Mouse (Mus musculus): ENCODE measurements around the gene Kti12. TPM values are rescaled to one million over a fixed set of nuclear protein-coding genes. Genes with fewer than 3 reads are reported as not detected.

The Kti12 gene
- polyA plus RNA-seq, 1 experiment from 2014 or later = 31.3 TPM

DNA sequence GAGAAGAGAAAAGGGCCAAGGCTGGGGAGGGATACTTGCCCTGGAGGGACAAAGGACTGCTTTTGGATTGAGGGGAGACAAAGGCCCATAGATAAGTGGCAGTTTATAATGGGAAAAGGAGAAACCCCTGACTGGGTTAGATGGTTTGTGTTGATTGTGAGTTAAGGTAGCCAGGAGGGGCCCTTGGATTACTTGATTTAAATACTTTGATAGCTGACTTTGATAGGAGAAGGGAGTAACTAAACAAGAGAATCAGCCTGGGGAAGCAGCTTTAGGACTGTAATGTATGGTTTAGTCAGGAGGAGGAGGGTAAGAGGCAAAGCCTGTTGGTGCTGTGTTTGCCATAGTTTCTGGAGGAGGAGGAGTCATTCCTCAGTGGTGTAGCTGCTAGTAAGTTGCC lies 4.2 kb upstream of the Kti12 start:
- H3K27ac ChIP-seq (ENCODE audit: low read depth, low read length) = no peak overlapping the region
- H3K4me2 ChIP-seq = no peak overlapping the region
- no peaks in the 10 kb centered on the region for H3K36me3 ChIP-seq (ENCODE audit: control insufficient read depth, insufficient read depth, low read length)
- no peak for ATAC-seq (replicated peaks; ENCODE audit: insufficient number of reproducible peaks, low FRiP score, low TSS enrichment)
- H3K27me3 ChIP-seq (ENCODE audit: control insufficient read depth, insufficient read depth, low read length) = no peaks in the 10 kb centered on the region
- peaks cover 3% of the 10 kb centered on the region for H3K4me1 ChIP-seq (ENCODE audit: control insufficient read depth, insufficient read depth, low read length)
- no peaks in the 10 kb centered on the region for H3K9me3 ChIP-seq (replicated peaks; ENCODE audit: control insufficient read depth, low read length)
- H3K9ac ChIP-seq (ENCODE audit: low read depth, low read length) = no peak overlapping the region
- H3K4me3 ChIP-seq (ENCODE audit: low read depth, low read length) = no peak overlapping the region

GRCm38 (mm10) chr4:108845824-108846569 lies 1.6 kb upstream of the Kti12 start:
- WGBS (ENCODE audit: insufficient replicate concordance) = 78% methylated on average over 5 of the region's 5 CpGs
- Histone ChIP-seq H3K27ac (ENCODE audit: low read depth, low read length) (no peak overlapping the region), H3K27me3 (ENCODE audit: control insufficient read depth, insufficient read depth, low read length) (no peaks in the 10 kb centered on the region), H3K4me2 (no peak overlapping the region), H3K4me3 (ENCODE audit: low read depth, low read length) (no peak overlapping the region), H3K9me3 (replicated peaks; ENCODE audit: control insufficient read depth, low read length) (no peaks in the 10 kb centered on the region), H3K9ac (ENCODE audit: low read depth, low read length) (no peak overlapping the region), H3K36me3 (ENCODE audit: control insufficient read depth, insufficient read depth, low read length) (0 out of 2 replicates have a peak, but pooled peaks cover 5% of the 10 kb centered on the region), H3K4me1 (ENCODE audit: control insufficient read depth, insufficient read depth, low read length) (peaks cover 8% of the 10 kb centered on the region; the same call in 1 of the 2 replicates)
- no peak for ATAC-seq (replicated peaks; ENCODE audit: insufficient number of reproducible peaks, low FRiP score, low TSS enrichment)

GRCm38 (mm10) chr4:108848505-108848848 lies 892 bp downstream of the Kti12 start, which contains the start of gene A730015C16Rik:
TSS of gene A730015C16Rik (minus strand) at chr4:108848619.
- no peaks in the 10 kb centered on the region for H3K9me3 ChIP-seq (replicated peaks; ENCODE audit: control insufficient read depth, low read length)
- 7% methylated on average over 20 of the region's 20 CpGs for WGBS (ENCODE audit: insufficient replicate concordance)
- peak within 1 kb of the TSS; percentile 94 for H3K4me3 ChIP-seq (ENCODE audit: low read depth, low read length)
- 0 out of 2 replicates have a peak, but pooled peaks cover 5% of the 10 kb centered on the region for H3K36me3 ChIP-seq (ENCODE audit: control insufficient read depth, insufficient read depth, low read length)
- no peak for ATAC-seq (replicated peaks; ENCODE audit: insufficient number of reproducible peaks, low FRiP score, low TSS enrichment)
- H3K9ac ChIP-seq (ENCODE audit: low read depth, low read length) = peak within 1 kb of the TSS; percentile 91
- H3K4me2 ChIP-seq = peak within 1 kb of the TSS; percentile 98
- peak within 1 kb of the TSS; percentile 93 for H3K27ac ChIP-seq (ENCODE audit: low read depth, low read length)
- peaks cover 8% of the 10 kb centered on the region; the same call in 1 of the 2 replicates for H3K4me1 ChIP-seq (ENCODE audit: control insufficient read depth, insufficient read depth, low read length)
- H3K27me3 ChIP-seq (ENCODE audit: control insufficient read depth, insufficient read depth, low read length) = no peaks in the 10 kb centered on the region

- H3K27ac ChIP-seq (ENCODE audit: low read depth, low read length) = no peak overlapping the region
- ATAC-seq (replicated peaks; ENCODE audit: insufficient number of reproducible peaks, low FRiP score, low TSS enrichment) = no peak
Observed at GRCm38 (mm10) chr4:108866806-108867205, 19.2 kb downstream of the Kti12 start.

DNA sequence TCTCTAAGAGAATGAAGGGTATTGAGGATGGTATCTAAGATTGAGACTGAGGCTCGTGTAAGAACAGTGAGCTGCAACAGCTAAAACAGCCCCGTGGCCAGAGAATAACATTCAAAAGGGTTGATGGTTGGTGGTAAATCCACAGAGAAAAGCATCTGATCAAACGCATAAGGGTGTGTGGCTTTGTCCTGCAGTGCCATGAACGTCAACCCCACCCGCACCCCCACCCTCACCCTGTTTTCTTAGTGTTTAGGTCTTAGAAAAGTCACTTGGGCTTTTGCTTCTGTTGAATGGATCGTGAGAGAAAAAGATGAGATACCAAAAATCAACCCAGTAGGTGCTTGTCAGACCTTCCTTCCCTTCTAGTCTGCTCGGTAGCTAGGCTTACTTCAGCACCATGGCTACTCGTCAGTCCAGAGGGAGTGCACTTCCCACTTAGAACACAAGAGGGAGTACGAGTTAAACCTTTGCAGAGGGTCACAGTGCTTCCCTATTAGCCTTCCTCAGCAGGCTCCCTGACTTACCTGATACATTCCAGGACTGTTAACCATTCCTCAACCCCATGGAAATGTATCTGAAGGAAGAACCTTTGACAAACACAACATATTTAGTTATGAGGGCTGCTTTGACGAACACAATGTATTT lies 22.3 kb downstream of the Kti12 start:
- ATAC-seq (replicated peaks; ENCODE audit: insufficient number of reproducible peaks, low FRiP score, low TSS enrichment) = no peak
- no peak overlapping the region for H3K4me2 ChIP-seq
- no peak overlapping the region for H3K9ac ChIP-seq (ENCODE audit: low read depth, low read length)
- H3K27ac ChIP-seq (ENCODE audit: low read depth, low read length) = no peak overlapping the region
- H3K36me3 ChIP-seq (ENCODE audit: control insufficient read depth, insufficient read depth, low read length) = no peaks in the 10 kb centered on the region
- H3K9me3 ChIP-seq (replicated peaks; ENCODE audit: control insufficient read depth, low read length) = no peaks in the 10 kb centered on the region
- no peaks in the 10 kb centered on the region for H3K27me3 ChIP-seq (ENCODE audit: control insufficient read depth, insufficient read depth, low read length)
- 31% methylated on average over 10 of the region's 10 CpGs for WGBS (ENCODE audit: insufficient replicate concordance)
- no peaks in the 10 kb centered on the region for H3K4me1 ChIP-seq (ENCODE audit: control insufficient read depth, insufficient read depth, low read length)
- H3K4me3 ChIP-seq (ENCODE audit: low read depth, low read length) = no peak overlapping the region

More at GRCm38 (mm10) chr4:108866806-108867205, 19.2 kb downstream of the Kti12 start:
- 67% methylated on average over 7 of the region's 7 CpGs for WGBS (ENCODE audit: insufficient replicate concordance)
- Histone ChIP-seq H3K4me2 (no peak overlapping the region), H3K9ac (ENCODE audit: low read depth, low read length) (no peak overlapping the region), H3K36me3 (ENCODE audit: control insufficient read depth, insufficient read depth, low read length) (peaks cover 6% of the 10 kb centered on the region), H3K4me1 (ENCODE audit: control insufficient read depth, insufficient read depth, low read length) (no peaks in the 10 kb centered on the region), H3K4me3 (ENCODE audit: low read depth, low read length) (no peak overlapping the region), H3K27me3 (ENCODE audit: control insufficient read depth, insufficient read depth, low read length) (no peaks in the 10 kb centered on the region), H3K9me3 (replicated peaks; ENCODE audit: control insufficient read depth, low read length) (no peaks in the 10 kb centered on the region)

DNA sequence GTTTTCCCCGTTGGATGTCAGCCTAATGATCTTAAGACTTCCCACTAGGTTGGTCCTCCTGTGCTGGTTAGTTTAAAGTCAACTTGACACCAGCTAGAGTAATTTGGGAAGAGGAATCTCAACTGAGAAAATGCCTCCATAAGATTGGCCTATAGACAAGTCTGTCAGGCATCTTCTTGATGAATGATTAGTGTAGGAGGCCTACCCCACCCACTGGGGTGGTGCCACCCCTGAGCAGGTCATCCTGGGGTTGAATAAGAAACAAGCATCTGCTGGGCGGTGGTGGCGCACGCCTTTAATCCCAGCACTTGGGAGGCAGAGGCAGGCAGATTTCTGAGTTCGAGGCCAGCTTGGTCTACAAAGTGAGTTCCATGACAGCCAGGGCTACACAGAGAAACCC lies 26.2 kb downstream of the Kti12 start:
- 83% methylated on average over 5 of the region's 5 CpGs for WGBS (ENCODE audit: insufficient replicate concordance)

GRCm38 (mm10) chr4:108877901-108878300 lies 30.3 kb downstream of the Kti12 start:
- no peaks in the 10 kb centered on the region; the same call in 1 of the 2 replicates for H3K4me1 ChIP-seq (ENCODE audit: control insufficient read depth, insufficient read depth, low read length)
- no peaks in the 10 kb centered on the region for H3K9me3 ChIP-seq (replicated peaks; ENCODE audit: control insufficient read depth, low read length)
- no peak overlapping the region for H3K4me3 ChIP-seq (ENCODE audit: low read depth, low read length)
- H3K27me3 ChIP-seq (ENCODE audit: control insufficient read depth, insufficient read depth, low read length) = peaks cover 11% of the 10 kb centered on the region
- no peaks in the 10 kb centered on the region for H3K36me3 ChIP-seq (ENCODE audit: control insufficient read depth, insufficient read depth, low read length)
- no peak overlapping the region for H3K27ac ChIP-seq (ENCODE audit: low read depth, low read length)
- WGBS (ENCODE audit: insufficient replicate concordance) = 62% methylated on average over 6 of the region's 6 CpGs
- H3K4me2 ChIP-seq = no peak overlapping the region
- H3K9ac ChIP-seq (ENCODE audit: low read depth, low read length) = no peak overlapping the region
- no peak for ATAC-seq (replicated peaks; ENCODE audit: insufficient number of reproducible peaks, low FRiP score, low TSS enrichment)

More for the DNA sequence above, 26.2 kb downstream of the Kti12 start:
- Histone ChIP-seq H3K4me3 (ENCODE audit: low read depth, low read length) (no peak overlapping the region), H3K4me1 (ENCODE audit: control insufficient read depth, insufficient read depth, low read length) (no peaks in the 10 kb centered on the region), H3K27ac (ENCODE audit: low read depth, low read length) (no peak overlapping the region), H3K9me3 (replicated peaks; ENCODE audit: control insufficient read depth, low read length) (no peaks in the 10 kb centered on the region), H3K27me3 (ENCODE audit: control insufficient read depth, insufficient read depth, low read length) (peaks cover 11% of the 10 kb centered on the region), H3K4me2 (no peak overlapping the region), H3K9ac (ENCODE audit: low read depth, low read length) (no peak overlapping the region), H3K36me3 (ENCODE audit: control insufficient read depth, insufficient read depth, low read length) (no peaks in the 10 kb centered on the region)
- ATAC-seq (replicated peaks; ENCODE audit: insufficient number of reproducible peaks, low FRiP score, low TSS enrichment) = no peak

DNA sequence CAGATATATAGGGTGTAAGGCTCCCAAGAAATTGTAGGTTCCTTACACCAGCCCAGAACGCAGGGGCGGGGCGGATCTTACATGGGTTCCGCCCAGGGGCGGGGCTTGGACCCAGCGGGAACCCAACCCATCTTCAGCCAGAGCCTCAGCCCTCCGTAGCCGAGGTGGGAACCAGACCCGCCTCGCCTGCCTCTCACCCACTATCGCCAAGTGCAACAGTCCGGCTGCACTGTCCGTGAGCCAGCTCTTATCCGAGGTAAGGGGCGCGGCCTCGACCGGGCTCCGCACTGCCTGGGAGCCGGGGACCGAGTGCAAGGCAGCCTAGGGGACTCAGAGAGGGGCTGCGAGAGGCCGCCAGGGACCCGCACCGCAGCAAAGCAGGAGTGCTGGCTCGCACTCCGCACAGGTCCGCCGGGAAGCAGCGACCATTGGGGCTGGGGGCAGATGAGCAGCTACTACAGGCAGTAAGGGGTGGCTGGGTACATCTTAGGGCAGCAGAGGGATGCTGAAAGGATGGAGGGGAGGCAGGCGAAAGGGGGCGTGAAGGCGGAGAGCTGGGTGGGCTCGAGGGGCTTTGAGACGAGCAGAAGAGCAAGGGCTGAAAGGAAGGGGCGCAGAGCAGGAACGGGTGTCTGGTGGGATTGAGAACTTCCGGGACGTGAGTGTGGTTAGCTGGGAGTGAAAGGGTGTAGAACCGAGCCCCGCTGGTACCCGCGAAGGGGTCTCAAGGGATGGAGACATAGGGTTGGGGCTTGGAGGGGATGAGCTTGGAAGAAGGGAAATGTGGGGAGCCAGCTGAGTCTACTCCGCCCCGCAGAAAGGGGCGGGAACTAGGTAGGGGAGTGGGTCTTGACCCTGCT lies 31.6 kb downstream of the Kti12 start, which contains the start of gene Rab3b:
Rab3b (plus strand) TSS at position 101 of the 860 bp plus-strand sequence.
- H3K27me3 ChIP-seq (ENCODE audit: control insufficient read depth, insufficient read depth, low read length) = peaks cover 11% of the 10 kb centered on the region
- H3K9ac ChIP-seq (ENCODE audit: low read depth, low read length) = peak within 1 kb of the TSS; percentile 56
- H3K36me3 ChIP-seq (ENCODE audit: control insufficient read depth, insufficient read depth, low read length) = no peaks in the 10 kb centered on the region
- no peaks in the 10 kb centered on the region for H3K9me3 ChIP-seq (replicated peaks; ENCODE audit: control insufficient read depth, low read length)
- H3K4me2 ChIP-seq = peak within 1 kb of the TSS; percentile 97
- H3K4me3 ChIP-seq (ENCODE audit: low read depth, low read length) = peak within 1 kb of the TSS; percentile 60
- no peaks in the 10 kb centered on the region; the same call in 1 of the 2 replicates for H3K4me1 ChIP-seq (ENCODE audit: control insufficient read depth, insufficient read depth, low read length)
- ATAC-seq (replicated peaks; ENCODE audit: insufficient number of reproducible peaks, low FRiP score, low TSS enrichment) = peak; percentile 89
- WGBS (ENCODE audit: insufficient replicate concordance) = under 1% methylated on average over 46 of the region's 46 CpGs
- no peak within 1 kb of the TSS for H3K27ac ChIP-seq (ENCODE audit: low read depth, low read length)

Measured in heart, embryonic 11.5 days (tissue).